Mouse (Mus musculus): ENCODE measurements around the gene Efcc1. TPM values are rescaled to one million over a fixed set of nuclear protein-coding genes. Genes with fewer than 3 reads are reported as not detected.

The Efcc1 gene
- polyA plus RNA-seq, 1 experiment, result 3.0 TPM

DNA sequence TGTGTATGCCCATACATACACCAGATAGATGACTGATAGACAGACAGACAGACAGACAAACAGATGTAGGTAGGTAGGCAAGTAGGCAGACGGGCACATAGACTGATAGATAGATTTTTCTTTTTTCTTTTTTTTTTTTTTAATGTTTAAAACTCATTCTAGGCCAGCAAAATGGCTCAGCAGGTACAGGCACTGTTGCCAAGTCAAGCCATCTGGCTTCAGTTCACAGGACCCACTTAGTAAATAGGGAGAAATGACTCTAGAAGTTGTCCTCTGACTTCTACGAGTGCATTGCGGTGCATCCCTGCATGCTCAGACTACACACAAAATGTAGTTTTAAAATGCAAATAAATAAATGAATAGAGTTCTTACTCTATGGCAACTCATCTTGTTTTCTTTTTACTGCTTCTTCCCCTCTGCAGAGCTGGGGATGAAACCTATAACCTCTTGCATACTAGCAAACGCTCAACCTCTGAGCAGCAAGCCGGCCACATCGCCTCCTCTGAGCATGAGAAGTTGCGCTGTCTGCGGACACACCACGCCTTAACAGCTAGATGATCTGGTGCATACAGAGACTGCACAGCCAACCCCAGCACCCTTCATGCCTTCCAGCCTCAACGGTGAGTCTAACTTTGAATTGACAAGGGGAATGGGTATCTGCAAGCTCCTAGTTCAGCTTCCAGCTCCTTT lies 63.3 kb downstream of the Efcc1 start:
- H3K4me1 ChIP-seq (ENCODE audit: control insufficient read depth, insufficient read depth, low read length), result peaks cover 1% of the 10 kb centered on the region; the same call in 1 of the 2 replicates
- TF ChIP-seq CTCF (conservative IDR thresholded peaks at IDR 0.05; ENCODE audit: insufficient read depth, insufficient read length, low read depth, low read length) (no peak), POLR2A (IDR thresholded peaks at IDR 0.05; ENCODE audit: low read depth, low read length) (no peak)
- WGBS, result 95% methylated on average over 10 of the region's 10 CpGs
- no peak overlapping the region for H3K27ac ChIP-seq (ENCODE audit: insufficient read depth, low read depth, low read length)
- no peaks in the 10 kb centered on the region for H3K27me3 ChIP-seq (replicated peaks; ENCODE audit: control insufficient read depth, insufficient read depth, low read length)
- H3K36me3 ChIP-seq (ENCODE audit: control insufficient read depth, insufficient read depth, low read length), result no peaks in the 10 kb centered on the region; the same call in 1 of the 2 replicates
- no peak for DNase-seq
- H3K4me3 ChIP-seq (ENCODE audit: insufficient read depth, low read depth, low read length), result no peak overlapping the region

DNA sequence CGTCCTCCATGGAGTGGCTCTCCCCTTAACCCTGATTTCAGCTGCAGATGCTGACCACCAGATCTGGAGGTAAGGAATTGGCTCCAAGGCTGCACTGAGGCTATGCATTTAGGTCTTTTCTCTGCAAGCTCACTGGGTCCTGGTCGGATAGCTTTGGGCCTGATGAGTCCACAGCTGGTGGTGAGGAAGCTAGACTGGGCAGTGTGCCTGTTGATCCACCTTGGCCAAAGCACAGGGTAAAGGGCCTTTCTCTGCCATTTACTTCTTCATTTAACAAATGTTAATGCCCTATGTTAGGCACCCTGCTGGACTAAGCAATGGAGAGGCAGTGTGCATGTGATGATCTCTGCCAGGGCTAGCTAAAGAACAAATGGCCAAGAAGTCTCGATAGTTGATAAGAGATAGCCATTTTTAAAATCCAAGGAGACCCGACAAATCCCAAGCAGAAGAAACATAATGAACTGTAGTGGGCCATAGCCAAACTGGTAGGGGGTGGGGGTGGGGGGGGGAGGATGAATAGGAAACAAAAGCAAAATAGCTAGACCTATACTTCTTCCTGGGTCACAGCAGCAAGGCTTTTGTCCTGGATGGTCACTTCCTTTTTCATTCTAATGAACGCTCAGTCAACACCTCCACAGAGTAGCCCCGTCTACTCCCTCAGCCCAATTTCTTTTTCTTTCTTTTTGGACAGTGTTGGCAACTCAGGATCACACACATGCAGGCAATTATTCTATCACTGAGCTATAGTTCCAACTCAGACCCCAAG lies 64.9 kb downstream of the Efcc1 start:
- Histone ChIP-seq H3K36me3 (ENCODE audit: control insufficient read depth, insufficient read depth, low read length) (no peaks in the 10 kb centered on the region; the same call in 1 of the 2 replicates), H3K27ac (ENCODE audit: insufficient read depth, low read depth, low read length) (no peak overlapping the region), H3K4me3 (ENCODE audit: insufficient read depth, low read depth, low read length) (no peak overlapping the region), H3K27me3 (replicated peaks; ENCODE audit: control insufficient read depth, insufficient read depth, low read length) (no peaks in the 10 kb centered on the region), H3K4me1 (ENCODE audit: control insufficient read depth, insufficient read depth, low read length) (no peaks in the 10 kb centered on the region; the same call in 1 of the 2 replicates)
- DNase-seq, result no peak
- TF ChIP-seq CTCF (conservative IDR thresholded peaks at IDR 0.05; ENCODE audit: insufficient read depth, insufficient read length, low read depth, low read length), result no peak
- no peak for TF ChIP-seq POLR2A (IDR thresholded peaks at IDR 0.05; ENCODE audit: low read depth, low read length)
- WGBS, result 80% methylated on average over 6 of the region's 6 CpGs

DNA sequence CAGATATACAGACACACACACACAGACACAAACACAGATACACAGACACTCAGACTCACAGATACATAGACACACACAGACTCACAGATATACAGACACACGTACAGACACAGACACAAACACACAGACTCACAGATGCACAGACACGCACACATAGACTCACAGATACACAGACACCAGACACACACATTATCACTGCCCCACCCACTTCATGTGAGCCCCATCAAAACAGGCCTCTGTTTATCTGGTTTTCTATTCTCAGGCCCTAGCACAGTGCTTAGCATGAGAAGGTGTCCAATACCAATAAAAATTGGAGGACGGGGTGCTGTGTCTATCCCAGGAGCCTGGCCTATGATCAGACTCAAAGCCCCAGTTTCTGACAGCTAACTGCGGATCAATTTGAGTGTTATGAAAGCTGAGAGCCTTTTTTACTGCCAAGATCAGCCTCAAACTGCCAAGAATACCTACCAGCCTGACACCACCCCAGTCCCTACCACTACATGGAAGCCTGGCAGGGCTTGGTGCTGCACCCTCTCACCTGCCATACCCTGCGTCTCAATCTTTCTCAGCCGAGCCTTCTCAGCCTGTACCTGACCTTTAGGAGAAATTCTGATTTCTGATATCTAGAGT lies 65.7 kb downstream of the Efcc1 start:
- H3K27me3 ChIP-seq (replicated peaks; ENCODE audit: control insufficient read depth, insufficient read depth, low read length), result no peaks in the 10 kb centered on the region
- no peaks in the 10 kb centered on the region; the same call in 1 of the 2 replicates for H3K36me3 ChIP-seq (ENCODE audit: control insufficient read depth, insufficient read depth, low read length)
- H3K27ac ChIP-seq (ENCODE audit: insufficient read depth, low read depth, low read length), result no peak overlapping the region
- no peak for TF ChIP-seq POLR2A (IDR thresholded peaks at IDR 0.05; ENCODE audit: low read depth, low read length)
- TF ChIP-seq CTCF (conservative IDR thresholded peaks at IDR 0.05; ENCODE audit: insufficient read depth, insufficient read length, low read depth, low read length), result no peak
- DNase-seq, result no peak
- no peaks in the 10 kb centered on the region; the same call in 1 of the 2 replicates for H3K4me1 ChIP-seq (ENCODE audit: control insufficient read depth, insufficient read depth, low read length)
- WGBS, result 96% methylated on average over 6 of the region's 6 CpGs
- H3K4me3 ChIP-seq (ENCODE audit: insufficient read depth, low read depth, low read length), result no peak overlapping the region

DNA sequence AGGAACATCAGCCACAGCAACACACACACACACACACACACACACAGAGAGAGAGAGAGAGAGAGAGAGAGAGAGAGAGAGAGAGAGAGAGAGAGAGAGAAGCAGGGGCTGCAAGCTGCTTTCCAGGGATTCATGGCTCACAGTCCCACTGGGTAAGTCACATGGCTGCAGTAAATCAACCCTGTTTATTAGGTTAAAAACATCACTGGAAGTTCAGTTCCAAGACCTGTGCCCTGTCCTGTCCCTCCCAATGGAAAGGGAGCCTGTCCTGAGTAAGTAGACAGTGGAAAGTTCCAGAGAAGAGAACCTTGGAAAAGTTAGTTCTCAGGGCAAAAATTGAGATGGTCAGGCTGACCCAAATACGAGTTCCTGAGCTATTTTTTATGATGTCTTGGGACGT lies 66.7 kb downstream of the Efcc1 start:
- no peaks in the 10 kb centered on the region; the same call in 1 of the 2 replicates for H3K4me1 ChIP-seq (ENCODE audit: control insufficient read depth, insufficient read depth, low read length)
- no peak overlapping the region for H3K4me3 ChIP-seq (ENCODE audit: insufficient read depth, low read depth, low read length)
- no peak for TF ChIP-seq CTCF (conservative IDR thresholded peaks at IDR 0.05; ENCODE audit: insufficient read depth, insufficient read length, low read depth, low read length)
- TF ChIP-seq POLR2A (IDR thresholded peaks at IDR 0.05; ENCODE audit: low read depth, low read length), result no peak
- H3K27me3 ChIP-seq (replicated peaks; ENCODE audit: control insufficient read depth, insufficient read depth, low read length), result no peaks in the 10 kb centered on the region
- no peak overlapping the region for H3K27ac ChIP-seq (ENCODE audit: insufficient read depth, low read depth, low read length)
- no peaks in the 10 kb centered on the region; the same call in 1 of the 2 replicates for H3K36me3 ChIP-seq (ENCODE audit: control insufficient read depth, insufficient read depth, low read length)
- peak; percentile 51 for DNase-seq
- 11% methylated on average over 2 of the region's 2 CpGs for WGBS

DNA sequence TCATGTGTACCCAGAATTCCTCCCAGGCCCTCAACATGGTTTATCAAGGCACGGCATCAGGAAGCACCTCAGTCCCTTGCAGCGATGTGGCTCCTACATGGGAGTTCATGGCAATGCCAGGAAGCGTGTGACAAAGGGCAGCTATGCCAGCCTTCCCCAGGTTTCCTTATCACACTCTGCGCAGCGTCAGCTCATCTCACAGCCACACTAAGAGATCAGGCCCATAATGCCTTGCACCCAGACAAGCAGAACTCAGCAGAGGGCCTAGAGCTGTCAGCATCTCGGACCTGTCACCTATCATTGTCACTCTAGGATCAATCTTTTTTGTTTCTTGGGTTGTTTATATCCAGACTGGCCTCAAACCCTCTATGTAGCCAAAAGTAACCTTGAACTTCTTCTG lies 68.9 kb downstream of the Efcc1 start:
- no peak for DNase-seq
- Histone ChIP-seq H3K36me3 (ENCODE audit: control insufficient read depth, insufficient read depth, low read length) (no peaks in the 10 kb centered on the region), H3K27ac (ENCODE audit: insufficient read depth, low read depth, low read length) (no peak overlapping the region)

DNA sequence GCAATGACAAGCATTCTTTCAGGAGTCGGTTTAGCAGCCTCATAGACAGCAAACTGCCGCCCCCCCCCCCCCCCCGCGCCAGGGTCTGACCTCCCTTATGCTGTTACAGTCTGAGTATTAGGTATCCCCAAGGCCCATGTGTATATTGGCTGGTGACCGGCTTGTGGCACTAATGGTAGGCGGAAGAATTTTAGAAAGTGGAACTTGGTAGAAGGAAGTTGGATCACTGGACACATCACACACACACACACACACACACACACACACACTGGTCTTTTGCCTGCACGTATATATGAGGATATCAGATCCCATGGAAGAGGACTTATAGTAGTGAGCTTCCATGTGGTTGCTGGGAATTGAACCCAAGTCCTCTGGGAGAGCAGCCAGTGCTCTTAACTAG lies 71.8 kb downstream of the Efcc1 start:
- no peak overlapping the region for H3K27ac ChIP-seq (ENCODE audit: insufficient read depth, low read depth, low read length)
- no peak for DNase-seq
- no peaks in the 10 kb centered on the region for H3K27me3 ChIP-seq (replicated peaks; ENCODE audit: control insufficient read depth, insufficient read depth, low read length)
- WGBS, result 87% methylated on average over 7 of the region's 7 CpGs
- H3K36me3 ChIP-seq (ENCODE audit: control insufficient read depth, insufficient read depth, low read length), result no peaks in the 10 kb centered on the region
- H3K4me3 ChIP-seq (ENCODE audit: insufficient read depth, low read depth, low read length), result no peak overlapping the region
- H3K4me1 ChIP-seq (ENCODE audit: control insufficient read depth, insufficient read depth, low read length), result peaks cover 4% of the 10 kb centered on the region; the same call in 1 of the 2 replicates
- TF ChIP-seq CTCF (conservative IDR thresholded peaks at IDR 0.05; ENCODE audit: insufficient read depth, insufficient read length, low read depth, low read length), result no peak
- no peak for TF ChIP-seq POLR2A (IDR thresholded peaks at IDR 0.05; ENCODE audit: low read depth, low read length)

More for the DNA sequence above, 68.9 kb downstream of the Efcc1 start:
- WGBS, result 89% methylated on average over 6 of the region's 6 CpGs
- Histone ChIP-seq H3K4me3 (ENCODE audit: insufficient read depth, low read depth, low read length) (no peak overlapping the region), H3K27me3 (replicated peaks; ENCODE audit: control insufficient read depth, insufficient read depth, low read length) (no peaks in the 10 kb centered on the region), H3K4me1 (ENCODE audit: control insufficient read depth, insufficient read depth, low read length) (no peaks in the 10 kb centered on the region; the same call in 1 of the 2 replicates)
- TF ChIP-seq POLR2A (IDR thresholded peaks at IDR 0.05; ENCODE audit: low read depth, low read length) (no peak), CTCF (conservative IDR thresholded peaks at IDR 0.05; ENCODE audit: insufficient read depth, insufficient read length, low read depth, low read length) (no peak)

Data from kidney, adult 2 months (tissue).